Mouse (Mus musculus) ES-Bruce4 (cell line): ENCODE measurements at regions not wholly inside any gene's neighbourhood (a gene's known extent, or its start where the extent isn't known, plus 50 kb on each side); places are given as distances from the start of the nearest gene placed in this dataset.

Source experiments
- CTCF ChIP-seq: IDR thresholded peaks from one replicate; pipeline ENCODE4 v1.8.1; 2011; ENCODE audit warnings: low read depth, low read length
- POLR2A ChIP-seq: IDR thresholded peaks from one replicate; pipeline ENCODE4 v1.8.1; 2011; ENCODE audit warnings: low read length; ENCODE audit not compliant: insufficient read depth

- TF ChIP-seq POLR2A (no peak), CTCF (no peak)
These were observed 155.9 kb downstream of the Kif26a start for GRCm38 (mm10) chr12:112301929-112302328.
